Mouse (Mus musculus): ENCODE data around the gene A1cf. TPM values are rescaled to one million over a fixed set of nuclear protein-coding genes. Genes with fewer than 3 reads are reported as not detected.

A1cf gene
- total and polyA plus RNA-seq, 3 experiments: not detected

Other genes with a start within 250 kb of the A1cf start
- gene Prkg1, start 103.7 kb upstream of the A1cf start, total RNA-seq (2012; rRNA removed): not detected in 2 replicates
- not detected in 2 replicates for gene Prkg1, start 103.7 kb upstream of the A1cf start, total RNA-seq (2014; rRNA removed)
- not detected in 2 replicates for gene Prkg1, start 103.7 kb upstream of the A1cf start, polyA plus RNA-seq (2012; ENCODE audit: insufficient read length, low read depth)
- 0.17 and 0.38 TPM in 2 replicates for gene Asah2, start 239.4 kb downstream of the A1cf start, total RNA-seq (2012; rRNA removed)
- 0.63 and 0.68 TPM in 2 replicates for gene Asah2, start 239.4 kb downstream of the A1cf start, total RNA-seq (2014; rRNA removed)
- gene Asah2, start 239.4 kb downstream of the A1cf start, polyA plus RNA-seq (2012; ENCODE audit: insufficient read length, low read depth): 0.73 and 0.76 TPM in 2 replicates

All from CH12.LX (cell line).